Comparison of ENCODE assay signal across 7 mouse cellular contexts in genomic region chr19:26608434-26608812, GRCm38 (mm10). TPM values are rescaled to one million over a fixed set of nuclear protein-coding genes. Genes with fewer than 3 reads are reported as not detected.
A peak's percentile ranks its signal among the peaks of the same experiment; 100 is the strongest.
DNase-seq lines count a peak whose midpoint lies in the region; ATAC-seq and TF ChIP-seq lines count a peak whose summit lies in the region.

No protein-coding gene starts in this region.

- H3K27ac ChIP-seq in CH12.LX (ENCODE audit: insufficient read depth, low read depth) = no peak overlapping the region
- no peak overlapping the region for H3K27ac ChIP-seq in heart, postnatal 0 days (ENCODE audit: low read depth)
- H3K27ac ChIP-seq in liver, embryonic 15.5 days (replicated peaks) = no peak overlapping the region

- DNase-seq in CH12.LX (ENCODE audit: extremely low read depth) (no peak), G1E (ENCODE audit: low spot score) (no peak)
- no peak for DNase-seq in heart, postnatal 0 days (ENCODE audit: low spot score)
- no peak for DNase-seq in ovary, adult 18-20 months (ENCODE audit: low spot score)
- no peak for DNase-seq in gastrocnemius, postnatal 10 days

- H3K4me2 ChIP-seq in CH12.LX (ENCODE audit: insufficient read depth, low read depth, poor library complexity, severe bottlenecking) = peak overlapping the region; percentile 84
- H3K4me2 ChIP-seq in heart, postnatal 0 days (ENCODE audit: low read depth, low read length) = peak overlapping the region; percentile 99
- H3K4me2 ChIP-seq in liver, embryonic 15.5 days = peak overlapping the region; percentile 94; the same call in 1 of the 2 replicates

- dilution Hi-C loops in CH12.LX (cut with MboI; ENCODE audit: extremely low pct_ligation_motif_present, extremely low pct_unique_long_range_greater_than_20kb, low sequenced_read_pairs) = no loop called here

- H3K9me3 ChIP-seq in CH12.LX (replicated peaks; ENCODE audit: low read length) = no peaks in the 10 kb centered on the region
- peaks cover 28% of the 10 kb centered on the region for H3K9me3 ChIP-seq in G1E (replicated peaks)
- no peaks in the 10 kb centered on the region for H3K9me3 ChIP-seq in heart, postnatal 0 days (replicated peaks; ENCODE audit: control insufficient read depth, low read length)
- no peaks in the 10 kb centered on the region for H3K9me3 ChIP-seq in liver, embryonic 15.5 days (replicated peaks)

- TF ChIP-seq RAD21 in CH12.LX (IDR thresholded peaks at IDR 0.05; ENCODE audit: low read depth, low read length) = no peak

- TF ChIP-seq POLR2A in CH12.LX (IDR thresholded peaks at IDR 0.05; ENCODE audit: low read depth, low read length) = no peak

- 51% methylated on average over 7 of the region's 7 CpGs for WGBS in heart, postnatal 0 days
- WGBS in liver, embryonic 15.5 days (ENCODE audit: insufficient replicate concordance) = 42% methylated on average over 7 of the region's 7 CpGs

- TF ChIP-seq CTCF in CH12.LX (conservative IDR thresholded peaks at IDR 0.05 in 1 of 2, IDR thresholded peaks at IDR 0.05 in 1 of 2; ENCODE audit: low read depth in 2 of 2, low read length in 2 of 2) = no peak
- TF ChIP-seq CTCF in G1E (IDR thresholded peaks at IDR 0.05; ENCODE audit: low read depth, low read length) = no peak
- TF ChIP-seq CTCF in heart, postnatal 0 days (IDR thresholded peaks at IDR 0.05; ENCODE audit: low read depth) = no peak

- H3K4me1 ChIP-seq in CH12.LX (ENCODE audit: control insufficient read depth in 1 of 2, insufficient read depth in 2 of 2) (peaks cover 0 to 37% of the 10 kb centered on the region in 2 experiments; a peak in 3 of 4 replicates), G1E (ENCODE audit: insufficient read depth, low read depth, low read length) (peaks cover 46% of the 10 kb centered on the region)
- peaks cover 22% of the 10 kb centered on the region for H3K4me1 ChIP-seq in heart, postnatal 0 days (ENCODE audit: control insufficient read depth, insufficient read depth)
- peaks cover 48% of the 10 kb centered on the region for H3K4me1 ChIP-seq in liver, embryonic 15.5 days (replicated peaks)

- H3K9ac ChIP-seq in CH12.LX (ENCODE audit: insufficient read depth, low read depth) = peak overlapping the region; percentile 78
- 0 out of 2 replicates have a peak overlapping the region, but pooled peaks have one; percentile 7 for H3K9ac ChIP-seq in heart, postnatal 0 days (replicated peaks; ENCODE audit: low read depth, low read length)
- no peak overlapping the region for H3K9ac ChIP-seq in liver, embryonic 15.5 days

- no peaks in the 10 kb centered on the region for H3K27me3 ChIP-seq in CH12.LX (replicated peaks)
- H3K27me3 ChIP-seq in G1E (ENCODE audit: insufficient read depth, low read length) = no peaks in the 10 kb centered on the region
- H3K27me3 ChIP-seq in heart, postnatal 0 days (ENCODE audit: control insufficient read depth, insufficient read depth, low read length) = no peaks in the 10 kb centered on the region
- H3K27me3 ChIP-seq in liver, embryonic 15.5 days = peaks cover 55% of the 10 kb centered on the region

- H3K79me2 ChIP-seq in CH12.LX (replicated peaks; ENCODE audit: control insufficient read depth, extremely low read depth, insufficient read depth, poor library complexity, severe bottlenecking) = peaks cover 13% of the 10 kb centered on the region

- H3K36me3 ChIP-seq in CH12.LX (replicated peaks in 1 of 2; ENCODE audit: control insufficient read depth in 1 of 2, insufficient read depth in 1 of 2, low read length in 1 of 2) (peaks cover 0 to 8% of the 10 kb centered on the region in 2 experiments), G1E (replicated peaks) (no peaks in the 10 kb centered on the region)
- H3K36me3 ChIP-seq in heart, postnatal 0 days (replicated peaks; ENCODE audit: control insufficient read depth, insufficient read depth, low read length) = no peaks in the 10 kb centered on the region
- H3K36me3 ChIP-seq in liver, embryonic 15.5 days (replicated peaks) = no peaks in the 10 kb centered on the region

- in situ Hi-C loops in CH12.LX (cut with MboI; ENCODE audit: low pct_ligation_motif_present, low pct_unique_long_range_greater_than_20kb, low sequenced_read_pairs) = loop anchor here (10.0 kb wide), 1 partner anchor 134 kb away; no protein-coding TSS in a partner anchor

- TF ChIP-seq EP300 in CH12.LX (IDR thresholded peaks at IDR 0.05; ENCODE audit: low read length) = no peak
- no peak for TF ChIP-seq EP300 in heart, postnatal 0 days (IDR thresholded peaks at IDR 0.05; ENCODE audit: low read depth)

- H3K4me3 ChIP-seq in CH12.LX (replicated peaks in 1 of 3; ENCODE audit: low read depth in 2 of 3, low read length in 2 of 3, poor library complexity in 1 of 3) = peak overlapping the region; percentile 70 to 92 (median 76)
- peak overlapping the region; percentile 6; the same call in 1 of the 2 replicates for H3K4me3 ChIP-seq in G1E (ENCODE audit: low read depth, low read length)
- H3K4me3 ChIP-seq in heart, postnatal 0 days (ENCODE audit: low read depth, low read length) = peak overlapping the region; percentile 77
- H3K4me3 ChIP-seq in liver, embryonic 15.5 days (replicated peaks) = peak overlapping the region; percentile 65; the same call in 1 of the 2 replicates

- ATAC-seq in G1E (ENCODE audit: extremely low read depth, insufficient number of reproducible peaks, low FRiP score, poor library complexity, severe bottlenecking) = no peak
- ATAC-seq in heart, postnatal 0 days (ENCODE audit: insufficient read depth, low read depth) = no peak
- ATAC-seq in liver, embryonic 15.5 days (ENCODE audit: insufficient read depth) = no peak
- no peak for ATAC-seq in frontal cortex, adult (ENCODE audit: low TSS enrichment)

TF ChIP-seq in CH12.LX, 34 proteins besides CTCF, POLR2A, EP300 and RAD21:
- TF ChIP-seq ZKSCAN1 (IDR thresholded peaks at IDR 0.05; ENCODE audit: borderline replicate concordance, low read depth, low read length) (no peak), POLR2AphosphoS2 (IDR thresholded peaks at IDR 0.05; ENCODE audit: low read depth, low read length) (no peak), ZNF384 (IDR thresholded peaks at IDR 0.05; ENCODE audit: low read depth, low read length) (no peak), BHLHE40 (IDR thresholded peaks at IDR 0.05; ENCODE audit: low read depth, low read length) (no peak), KAT2A (IDR thresholded peaks at IDR 0.05; ENCODE audit: insufficient replicate concordance, low read length) (no peak), GABPA (IDR thresholded peaks at IDR 0.05; ENCODE audit: insufficient replicate concordance, low read depth, low read length) (no peak), PAX5 (IDR thresholded peaks at IDR 0.05; ENCODE audit: low read length) (no peak), JUND (conservative IDR thresholded peaks at IDR 0.05; ENCODE audit: low read depth, low read length) (no peak), USF1 (IDR thresholded peaks at IDR 0.05; ENCODE audit: low read depth, low read length) (no peak), ELF1 (IDR thresholded peaks at IDR 0.05; ENCODE audit: low read depth, low read length) (no peak), CHD1 (IDR thresholded peaks at IDR 0.05; ENCODE audit: low read depth, low read length) (no peak), MXI1 (IDR thresholded peaks at IDR 0.05; ENCODE audit: low read depth, low read length) (no peak)

RNA-seq across cellular contexts. Expression of gene Smarca2, which starts 3.6 kb away (rescaled TPM):
- total RNA-seq in CH12.LX (2012; rRNA removed) (17.8 and 21.8 TPM in 2 replicates), CH12.LX (2014; rRNA removed) (14.8 and 19.4 TPM in 2 replicates), G1E (2014; fragmentation: Nextera tagmentation) (66.4 and 80.5 TPM in 2 replicates), G1E (2017) (24.0 and 31.4 TPM in 2 replicates)
- polyA plus RNA-seq in CH12.LX (2012; ENCODE audit: insufficient read length, low read depth) (46.8 and 47.1 TPM in 2 replicates), G1E (2012) (18.7 and 20.1 TPM in 2 replicates)
- total RNA-seq in heart, postnatal 0 days (2014; rRNA removed; ENCODE audit: low replicate concordance) = 50.1 and 56.9 TPM in 2 replicates
- polyA plus RNA-seq in heart, postnatal 0 days (2015; fragmentation: Nextera tagmentation; extraction: Ambion mirVana) = 21.3 and 21.7 TPM in 2 replicates
- 3.7 and 5.1 TPM in 2 replicates for polyA plus RNA-seq in liver, embryonic 15.5 days (2015; fragmentation: Nextera tagmentation; extraction: Ambion mirVana)
- 10 to 100 TPM; 47.1 to 50.7 TPM for total RNA-seq in gastrocnemius, postnatal 10 days (2021)

Comparison
In these comparisons a context has a peak if more than half of its experiments do, and no peak if none do; other contexts are left out.
1. H3K4me3 ChIP-seq: peak in every context shown above with its lines; median percentile 77 in heart, postnatal 0 days; 76 in CH12.LX; 65 in liver, embryonic 15.5 days; 6 in G1E.